Mouse (Mus musculus): ENCODE measurements around the gene Zscan18. TPM values are rescaled to one million over a fixed set of nuclear protein-coding genes. Genes with fewer than 3 reads are reported as not detected.

The Zscan18 gene
- polyA plus RNA-seq (2015; fragmentation: Illumina TruSeq; extraction: RNeasy Lipid Tissue Mini Kit (QIAGEN cat#74804); ENCODE audit: insufficient read depth, low replicate concordance) = 3.6 TPM

GRCm38 (mm10) chr7:12802866-12803726 is at the start of gene Zscan18:
Gene Zscan18 (minus strand): TSS chr7:12803635.

GRCm38 (mm10) chr7:12834162-12835120 is 31.0 kb upstream of the Zscan18 start, which contains the start of gene Zfp110:
Gene Zfp110 (plus strand): TSS chr7:12834761.

DNA sequence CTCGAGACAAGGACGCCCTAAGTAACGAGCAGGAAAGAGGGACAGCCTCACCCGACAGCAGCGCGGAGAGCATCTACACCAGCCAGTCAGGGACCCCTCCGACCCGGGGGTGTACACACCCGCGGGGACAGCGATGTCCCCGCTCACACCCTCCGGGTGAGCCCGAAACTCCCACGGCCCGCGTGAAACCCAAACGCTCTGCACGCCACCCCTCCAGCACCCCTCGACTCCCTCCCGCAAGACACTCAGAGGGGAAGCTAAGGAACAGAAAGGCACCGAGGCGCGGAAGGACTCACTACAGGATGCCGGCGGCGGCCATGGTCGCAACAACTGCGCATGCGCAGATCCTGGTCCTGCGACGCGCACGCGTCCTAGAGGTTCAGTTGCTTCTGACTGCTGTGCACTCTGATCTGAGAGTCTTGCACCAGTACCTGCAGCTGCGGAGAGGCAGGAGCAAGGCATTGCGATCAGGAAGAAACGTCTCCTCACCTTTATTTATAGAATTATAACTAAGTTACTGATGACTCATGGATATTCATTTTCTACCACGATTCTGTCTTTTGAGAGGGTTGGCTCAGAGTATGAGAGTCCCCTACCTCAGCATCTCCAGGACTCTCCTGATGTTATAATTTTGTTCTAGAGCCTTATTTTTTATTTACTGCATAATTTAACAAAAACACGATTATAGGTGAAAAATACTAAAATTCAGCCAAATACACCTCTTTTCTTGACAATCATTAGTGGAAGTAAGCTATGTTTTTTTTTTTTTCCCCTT is 15.3 kb upstream of the Zscan18 start, which contains the start of gene Zfp329:
Gene Zfp329 (minus strand): TSS at position 338 of the 775 bp plus-strand sequence.

DNA sequence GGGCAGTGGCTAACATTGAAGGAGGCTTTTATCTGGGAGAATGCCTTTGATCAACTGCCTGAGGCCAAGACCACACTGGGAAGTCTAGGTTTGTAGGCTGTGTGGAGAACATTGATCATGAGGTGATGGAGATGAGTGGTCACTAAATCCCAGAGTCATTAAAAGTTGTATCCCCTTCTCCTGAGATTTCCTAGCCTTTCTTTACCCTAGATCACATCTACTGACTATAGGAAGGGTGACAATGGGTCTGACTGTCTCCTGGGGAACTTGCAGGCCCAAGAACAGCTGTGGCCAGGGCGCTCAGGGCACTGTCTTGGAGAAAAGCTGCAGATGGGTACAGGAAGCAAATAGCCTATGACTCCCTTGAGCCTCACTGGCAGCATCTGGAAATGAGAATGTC is 68.5 kb downstream of the Zscan18 start, which contains the start of gene Vmn2r56:
Gene Vmn2r56 (minus strand): TSS at position 101 of the 400 bp plus-strand sequence.

Other genes starting within 250 kb of the Zscan18 start
- gene Vmn2r53, start 194.8 kb downstream of the Zscan18 start, polyA plus RNA-seq (2015; fragmentation: Illumina TruSeq; extraction: RNeasy Lipid Tissue Mini Kit (QIAGEN cat#74804); ENCODE audit: insufficient read depth, low replicate concordance) = not detected
- not detected for gene Vmn2r54, start 163.3 kb downstream of the Zscan18 start, polyA plus RNA-seq (2015; fragmentation: Illumina TruSeq; extraction: RNeasy Lipid Tissue Mini Kit (QIAGEN cat#74804); ENCODE audit: insufficient read depth, low replicate concordance)
- not detected for gene Vmn2r55, start 118.6 kb downstream of the Zscan18 start, polyA plus RNA-seq (2015; fragmentation: Illumina TruSeq; extraction: RNeasy Lipid Tissue Mini Kit (QIAGEN cat#74804); ENCODE audit: insufficient read depth, low replicate concordance)
- gene Vmn2r56, start 68.6 kb downstream of the Zscan18 start, polyA plus RNA-seq (2015; fragmentation: Illumina TruSeq; extraction: RNeasy Lipid Tissue Mini Kit (QIAGEN cat#74804); ENCODE audit: insufficient read depth, low replicate concordance) = not detected
- 27.5 TPM for gene Zfp329, start 15.2 kb upstream of the Zscan18 start, polyA plus RNA-seq (2015; fragmentation: Illumina TruSeq; extraction: RNeasy Lipid Tissue Mini Kit (QIAGEN cat#74804); ENCODE audit: insufficient read depth, low replicate concordance)
- gene Zfp110, start 31.1 kb upstream of the Zscan18 start, polyA plus RNA-seq (2015; fragmentation: Illumina TruSeq; extraction: RNeasy Lipid Tissue Mini Kit (QIAGEN cat#74804); ENCODE audit: insufficient read depth, low replicate concordance) = 50.1 TPM
- 4.6 TPM for gene Zfp128, start 77.5 kb upstream of the Zscan18 start, polyA plus RNA-seq (2015; fragmentation: Illumina TruSeq; extraction: RNeasy Lipid Tissue Mini Kit (QIAGEN cat#74804); ENCODE audit: insufficient read depth, low replicate concordance)
- 14.1 TPM for gene Zscan22, start 94.2 kb upstream of the Zscan18 start, polyA plus RNA-seq (2015; fragmentation: Illumina TruSeq; extraction: RNeasy Lipid Tissue Mini Kit (QIAGEN cat#74804); ENCODE audit: insufficient read depth, low replicate concordance)
- gene Rps5, start 118.7 kb upstream of the Zscan18 start, polyA plus RNA-seq (2015; fragmentation: Illumina TruSeq; extraction: RNeasy Lipid Tissue Mini Kit (QIAGEN cat#74804); ENCODE audit: insufficient read depth, low replicate concordance) = 814 TPM
- gene Rnf225, start 123.8 kb upstream of the Zscan18 start, polyA plus RNA-seq (2015; fragmentation: Illumina TruSeq; extraction: RNeasy Lipid Tissue Mini Kit (QIAGEN cat#74804); ENCODE audit: insufficient read depth, low replicate concordance) = 0.29 TPM
- gene Zfp324, start 162.2 kb upstream of the Zscan18 start, polyA plus RNA-seq (2015; fragmentation: Illumina TruSeq; extraction: RNeasy Lipid Tissue Mini Kit (QIAGEN cat#74804); ENCODE audit: insufficient read depth, low replicate concordance) = 5.0 TPM
- 9.2 TPM for gene Zfp446, start 174.2 kb upstream of the Zscan18 start, polyA plus RNA-seq (2015; fragmentation: Illumina TruSeq; extraction: RNeasy Lipid Tissue Mini Kit (QIAGEN cat#74804); ENCODE audit: insufficient read depth, low replicate concordance)
- 0.10 TPM for gene Slc27a5, start 194.6 kb upstream of the Zscan18 start, polyA plus RNA-seq (2015; fragmentation: Illumina TruSeq; extraction: RNeasy Lipid Tissue Mini Kit (QIAGEN cat#74804); ENCODE audit: insufficient read depth, low replicate concordance)
- 194 TPM for gene Trim28, start 195.5 kb upstream of the Zscan18 start, polyA plus RNA-seq (2015; fragmentation: Illumina TruSeq; extraction: RNeasy Lipid Tissue Mini Kit (QIAGEN cat#74804); ENCODE audit: insufficient read depth, low replicate concordance)
- gene Zbtb45, start 206.4 kb upstream of the Zscan18 start, polyA plus RNA-seq (2015; fragmentation: Illumina TruSeq; extraction: RNeasy Lipid Tissue Mini Kit (QIAGEN cat#74804); ENCODE audit: insufficient read depth, low replicate concordance) = 4.0 TPM
- 153 TPM for gene Chmp2a, start 231.2 kb upstream of the Zscan18 start, polyA plus RNA-seq (2015; fragmentation: Illumina TruSeq; extraction: RNeasy Lipid Tissue Mini Kit (QIAGEN cat#74804); ENCODE audit: insufficient read depth, low replicate concordance)
- gene Ube2m, start 234.6 kb upstream of the Zscan18 start, polyA plus RNA-seq (2015; fragmentation: Illumina TruSeq; extraction: RNeasy Lipid Tissue Mini Kit (QIAGEN cat#74804); ENCODE audit: insufficient read depth, low replicate concordance) = 112 TPM

Measured in spleen, adult 10 weeks (tissue).